Comparison of ENCODE assay signal across 9 mouse cellular contexts in genomic region chr1:185404021-185404420, GRCm38 (mm10). TPM values are rescaled to one million over a fixed set of nuclear protein-coding genes. Genes with fewer than 3 reads are reported as not detected.
DNase-seq lines count a peak whose midpoint lies in the region; ATAC-seq lines count a peak whose summit lies in the region.
"Had no signal": no experiment of that assay in that cellular context is flagged by ENCODE, and none has a peak within 500 bp of the region (broad histone marks: within the 10 kb centered on the region; RNA-seq: fewer than 3 reads in every experiment).

No protein-coding gene starts in this region.

- no peaks in the 10 kb centered on the region for H3K4me1 ChIP-seq in kidney, embryonic 15.5 days
- H3K4me1 ChIP-seq: embryonic facial prominence, embryonic 12.5 days had no signal

- no peak overlapping the region for H3K9ac ChIP-seq in kidney, embryonic 15.5 days
- H3K9ac ChIP-seq: embryonic facial prominence, embryonic 12.5 days had no signal

- H3K27ac ChIP-seq in kidney, embryonic 15.5 days: no peak overlapping the region
- H3K27ac ChIP-seq: embryonic facial prominence, embryonic 12.5 days had no signal

- H3K4me3 ChIP-seq in kidney, embryonic 15.5 days (replicated peaks): no peak overlapping the region
- H3K4me3 ChIP-seq: embryonic facial prominence, embryonic 12.5 days had no signal

- peak; percentile 28 for DNase-seq in kidney, adult 9 months
- DNase-seq in CD4-positive helper T cell, adult 2 months (ENCODE audit: low read depth, low spot score): peak; percentile 49
- DNase-seq in NIH3T3 (ENCODE audit: low read depth): peak; percentile 81
- peak; percentile 26 for DNase-seq in fibroblast of lung, adult 2 months (ENCODE audit: low read depth)
- peak; percentile 47 for DNase-seq in retina, postnatal 1 day
- no peak for DNase-seq in T-cell, adult 2 months (ENCODE audit: low spot score)
- no peak for DNase-seq in spleen, postnatal 36 days (ENCODE audit: low spot score in 2 of 2)

- H3K27me3 ChIP-seq in kidney, embryonic 15.5 days: no peaks in the 10 kb centered on the region
- H3K27me3 ChIP-seq: embryonic facial prominence, embryonic 12.5 days had no signal

- no peaks in the 10 kb centered on the region for H3K9me3 ChIP-seq in kidney, embryonic 15.5 days (replicated peaks)
- H3K9me3 ChIP-seq: embryonic facial prominence, embryonic 12.5 days had no signal

- WGBS in kidney, embryonic 15.5 days: 44% methylated on average over 2 of the region's 2 CpGs

- no peak overlapping the region for H3K4me2 ChIP-seq in kidney, embryonic 15.5 days
- H3K4me2 ChIP-seq: embryonic facial prominence, embryonic 12.5 days had no signal

- peaks cover 91% of the 10 kb centered on the region for H3K36me3 ChIP-seq in kidney, embryonic 15.5 days

- no peak for ATAC-seq in kidney, embryonic 15.5 days (replicated peaks; ENCODE audit: low FRiP score)

RNA-seq across cellular contexts. Expression of gene Eprs, which starts 41.2 kb away (rescaled TPM):
- polyA plus RNA-seq in kidney, embryonic 15.5 days (2015; fragmentation: Nextera tagmentation; extraction: Ambion mirVana): 142 and 160 TPM in 2 replicates

RNA-seq across cellular contexts. Expression of gene Slc30a10, which starts 50.6 kb away (rescaled TPM):
- polyA plus RNA-seq in kidney, embryonic 15.5 days (2015; fragmentation: Nextera tagmentation; extraction: Ambion mirVana): 0.10 and 0.38 TPM in 2 replicates

Comparison
In these comparisons a context has a peak if more than half of its experiments do, and no peak if none do; other contexts are left out.
1. DNase-seq: peak in kidney, adult 9 months (single experiment), CD4-positive helper T cell, adult 2 months (single experiment), NIH3T3 (single experiment), fibroblast of lung, adult 2 months (single experiment) and retina, postnatal 1 day (single experiment); none in T-cell, adult 2 months (single experiment) and spleen, postnatal 36 days (0 of 2).